Mouse (Mus musculus): ENCODE data around the gene Slc16a9.

Gene Slc16a9

GRCm38 (mm10) chr10:70303203-70303602 is 58.3 kb downstream of the Slc16a9 start:
- DNase-seq (ENCODE audit: low spot score), result no peak

GRCm38 (mm10) chr10:70305683-70306082 is 60.8 kb downstream of the Slc16a9 start:
- no peak for DNase-seq (ENCODE audit: low spot score)

DNA sequence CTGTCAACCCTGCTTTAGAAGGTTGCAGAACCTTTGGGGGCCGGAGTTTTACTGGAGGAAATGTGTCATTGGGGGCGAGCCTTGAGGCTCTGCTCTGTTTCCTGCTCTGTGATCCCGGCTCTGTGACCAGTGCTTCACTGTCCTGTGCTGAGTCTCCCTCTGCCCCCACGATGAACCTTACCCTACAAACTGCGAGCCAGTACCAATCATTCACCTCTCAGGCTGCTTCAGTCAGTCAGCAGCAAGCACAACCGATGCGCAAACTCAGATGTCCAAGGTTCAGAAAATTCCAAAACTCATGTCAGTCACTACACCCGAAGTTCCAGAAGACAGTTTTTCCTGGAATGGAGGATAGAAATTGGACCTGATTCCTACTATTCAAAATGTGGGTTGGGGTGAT is 64.5 kb downstream of the Slc16a9 start:
- no peak for DNase-seq (ENCODE audit: low spot score)

DNA sequence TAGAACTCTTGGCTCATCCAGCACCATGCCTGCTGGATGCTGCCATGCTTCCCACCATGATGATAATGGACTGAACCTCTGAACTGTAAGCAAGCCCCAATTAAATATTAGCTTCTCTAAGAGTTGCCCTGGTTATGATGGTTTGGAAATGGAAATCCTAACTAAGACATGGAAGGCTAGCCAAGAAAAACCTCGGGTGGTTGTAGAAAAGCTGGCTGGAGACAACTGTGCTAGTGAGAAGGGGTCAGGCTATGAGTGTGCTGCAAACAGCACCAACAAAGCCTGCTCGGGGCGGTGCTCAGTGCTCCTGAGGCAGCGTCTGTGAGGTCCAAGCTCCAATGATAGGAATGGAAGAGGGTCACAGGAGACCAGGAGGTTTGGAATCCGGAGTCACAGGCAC is 65.7 kb downstream of the Slc16a9 start:
- no peak for DNase-seq (ENCODE audit: low spot score)

- DNase-seq (ENCODE audit: low spot score), result no peak
Observed at GRCm38 (mm10) chr10:70315895-70316294, 71.0 kb downstream of the Slc16a9 start.

GRCm38 (mm10) chr10:70316856-70317255 is 72.0 kb downstream of the Slc16a9 start:
- no peak for DNase-seq (ENCODE audit: low spot score)

GRCm38 (mm10) chr10:70317394-70317965 is 72.6 kb downstream of the Slc16a9 start:
- DNase-seq (ENCODE audit: low spot score), result no peak

GRCm38 (mm10) chr10:70318630-70319029 is 73.7 kb downstream of the Slc16a9 start:
- no peak for DNase-seq (ENCODE audit: low spot score)

GRCm38 (mm10) chr10:70325518-70325917 is 80.6 kb downstream of the Slc16a9 start:
- DNase-seq (ENCODE audit: low spot score), result no peak

DNA sequence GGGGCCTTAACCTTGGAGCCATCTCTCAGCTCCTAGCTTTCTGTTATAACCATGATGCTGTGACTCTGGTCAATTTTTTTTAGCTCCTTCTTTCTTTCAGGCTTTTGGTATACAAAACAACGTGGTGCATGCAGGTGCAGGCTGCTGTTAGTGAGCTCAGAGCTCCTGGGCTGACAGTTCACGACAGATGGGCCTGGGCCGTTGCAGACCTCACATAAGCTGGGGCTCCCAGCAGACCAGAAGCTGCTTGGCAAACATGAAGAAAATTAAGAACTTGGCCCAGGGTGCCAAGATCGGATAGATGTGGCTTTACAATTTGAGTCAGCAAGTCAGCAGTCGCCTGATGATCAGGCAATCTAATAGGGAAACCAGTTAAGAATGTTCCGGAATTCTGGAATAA is 82.4 kb downstream of the Slc16a9 start:
- no peak for DNase-seq (ENCODE audit: low spot score)

GRCm38 (mm10) chr10:70328139-70328538 is 83.2 kb downstream of the Slc16a9 start:
- DNase-seq (ENCODE audit: low spot score), result no peak
